Mouse (Mus musculus): Measurements from ENCODE around the gene F2. TPM values are rescaled to one million over a fixed set of nuclear protein-coding genes. Genes with fewer than 3 reads are reported as not detected.

F2 gene
- polyA plus RNA-seq, 1 experiment from 2014 or later, result 1.8 TPM

DNA sequence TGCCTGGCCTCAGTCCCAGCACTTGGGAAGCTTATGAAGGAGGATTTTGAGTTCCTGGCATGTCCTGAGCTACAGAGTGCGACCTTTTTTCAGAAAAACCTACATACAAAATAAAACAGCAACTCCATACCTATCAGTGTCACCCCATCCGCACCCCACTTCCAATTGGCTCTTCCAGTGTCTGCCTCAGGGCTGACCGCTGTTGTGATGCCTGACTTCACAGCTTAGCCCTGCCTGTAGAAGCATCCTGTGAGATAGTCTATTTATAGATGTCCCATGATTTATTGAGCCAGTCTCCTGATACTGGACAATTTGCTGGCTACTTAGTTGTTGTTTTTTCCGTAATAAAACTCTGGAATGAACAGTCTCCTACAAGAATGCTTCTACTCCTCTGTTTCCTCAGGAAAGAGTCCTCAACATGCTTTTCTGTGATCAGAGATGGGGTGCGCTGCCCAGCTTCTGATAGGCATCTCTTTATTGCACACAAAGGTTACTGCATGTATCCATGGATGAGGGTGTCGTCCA lies 30.2 kb upstream of the F2 start:
- 73% methylated on average over 6 of the region's 6 CpGs for WGBS
- no peak for ATAC-seq (ENCODE audit: low FRiP score, low TSS enrichment)
- Histone ChIP-seq H3K36me3 (ENCODE audit: insufficient read depth, low read length) (peaks cover 69% of the 10 kb centered on the region), H3K27me3 (ENCODE audit: insufficient read depth, low read length) (no peaks in the 10 kb centered on the region), H3K4me2 (replicated peaks; ENCODE audit: low read depth, low read length) (no peak overlapping the region), H3K4me3 (ENCODE audit: low read length) (no peak overlapping the region), H3K9ac (replicated peaks; ENCODE audit: low read length) (no peak overlapping the region), H3K27ac (ENCODE audit: low read length) (no peak overlapping the region), H3K4me1 (ENCODE audit: insufficient read depth, low read length) (no peaks in the 10 kb centered on the region), H3K9me3 (ENCODE audit: low read length) (no peaks in the 10 kb centered on the region)

DNA sequence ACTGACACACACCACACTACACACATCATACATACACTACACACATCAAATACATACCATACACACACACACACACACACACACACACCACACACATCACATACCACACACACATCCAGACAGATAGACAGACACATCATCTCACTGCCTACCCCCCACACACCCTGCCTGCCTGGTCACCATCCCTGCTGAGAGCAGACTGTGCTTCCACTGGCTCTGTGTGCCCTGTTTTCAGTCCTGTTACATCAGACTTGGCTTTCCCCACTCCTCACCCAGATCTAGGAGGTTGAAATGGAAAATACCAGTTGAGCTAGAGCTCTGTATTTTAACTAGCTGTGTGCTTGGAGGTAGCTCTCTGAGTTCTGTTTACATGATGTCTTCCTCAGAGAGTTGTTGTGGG lies 28.6 kb upstream of the F2 start:
- no peaks in the 10 kb centered on the region for H3K27me3 ChIP-seq (ENCODE audit: insufficient read depth, low read length)
- ATAC-seq (ENCODE audit: low FRiP score, low TSS enrichment), result no peak
- H3K27ac ChIP-seq (ENCODE audit: low read length), result no peak overlapping the region
- no peaks in the 10 kb centered on the region for H3K9me3 ChIP-seq (ENCODE audit: low read length)
- no peak overlapping the region for H3K4me3 ChIP-seq (ENCODE audit: low read length)
- no peak overlapping the region for H3K9ac ChIP-seq (replicated peaks; ENCODE audit: low read length)
- no peaks in the 10 kb centered on the region for H3K4me1 ChIP-seq (ENCODE audit: insufficient read depth, low read length)
- H3K36me3 ChIP-seq (ENCODE audit: insufficient read depth, low read length), result peaks cover 61% of the 10 kb centered on the region
- no peak overlapping the region for H3K4me2 ChIP-seq (replicated peaks; ENCODE audit: low read depth, low read length)

DNA sequence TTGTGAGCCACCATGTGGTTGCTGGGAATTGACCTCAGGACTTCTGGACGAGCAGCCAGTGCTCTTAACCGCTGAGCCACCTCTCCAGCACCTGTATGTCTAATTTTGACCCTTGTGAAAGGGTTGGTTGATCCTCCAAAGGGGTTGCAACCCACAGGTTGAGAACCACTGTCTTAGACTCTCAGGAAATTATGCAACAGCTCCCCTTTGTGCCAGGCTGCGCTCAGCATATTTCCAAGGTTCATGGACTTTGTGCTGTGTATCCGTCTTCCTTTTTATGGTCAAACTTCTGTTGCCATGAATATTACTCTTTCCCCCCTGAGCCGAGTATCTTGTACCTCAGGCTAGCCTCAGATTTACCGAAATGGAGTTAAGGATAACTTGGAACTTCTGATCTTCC lies 24.8 kb upstream of the F2 start:
- 92% methylated on average over 6 of the region's 6 CpGs for WGBS
- no peak overlapping the region for H3K9ac ChIP-seq (replicated peaks; ENCODE audit: low read length)
- no peak overlapping the region for H3K4me3 ChIP-seq (ENCODE audit: low read length)
- H3K9me3 ChIP-seq (ENCODE audit: low read length), result no peaks in the 10 kb centered on the region
- no peaks in the 10 kb centered on the region for H3K27me3 ChIP-seq (ENCODE audit: insufficient read depth, low read length)
- H3K36me3 ChIP-seq (ENCODE audit: insufficient read depth, low read length), result peaks cover 57% of the 10 kb centered on the region
- H3K4me1 ChIP-seq (ENCODE audit: insufficient read depth, low read length), result no peaks in the 10 kb centered on the region
- H3K27ac ChIP-seq (ENCODE audit: low read length), result no peak overlapping the region
- no peak for ATAC-seq (ENCODE audit: low FRiP score, low TSS enrichment)
- H3K4me2 ChIP-seq (replicated peaks; ENCODE audit: low read depth, low read length), result no peak overlapping the region

DNA sequence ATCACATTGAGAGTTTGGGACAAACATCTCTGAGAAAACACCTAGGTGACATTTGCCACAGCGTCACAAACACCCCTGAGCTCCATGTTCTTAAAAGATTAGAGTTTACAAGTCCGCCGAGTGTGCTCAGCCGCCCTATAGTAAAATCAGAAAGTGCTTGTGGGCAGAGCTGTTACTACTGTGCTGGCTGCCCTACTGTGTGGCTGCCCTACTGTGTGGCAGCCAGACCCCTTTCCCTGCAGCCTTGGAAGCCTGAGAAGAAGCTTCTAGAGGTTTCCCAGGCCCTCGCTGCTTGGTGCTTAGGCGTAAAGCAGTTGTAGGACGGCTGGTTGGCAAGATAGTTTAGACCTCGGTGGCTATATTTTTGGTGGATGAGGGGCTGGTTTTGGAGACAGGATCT lies 23.4 kb upstream of the F2 start:
- Histone ChIP-seq H3K4me2 (replicated peaks; ENCODE audit: low read depth, low read length) (no peak overlapping the region), H3K27me3 (ENCODE audit: insufficient read depth, low read length) (no peaks in the 10 kb centered on the region), H3K27ac (ENCODE audit: low read length) (no peak overlapping the region), H3K36me3 (ENCODE audit: insufficient read depth, low read length) (peaks cover 60% of the 10 kb centered on the region), H3K9ac (replicated peaks; ENCODE audit: low read length) (no peak overlapping the region), H3K4me3 (ENCODE audit: low read length) (no peak overlapping the region), H3K4me1 (ENCODE audit: insufficient read depth, low read length) (no peaks in the 10 kb centered on the region), H3K9me3 (ENCODE audit: low read length) (no peaks in the 10 kb centered on the region)
- WGBS, result 98% methylated on average over 8 of the region's 8 CpGs
- ATAC-seq (ENCODE audit: low FRiP score, low TSS enrichment), result no peak

DNA sequence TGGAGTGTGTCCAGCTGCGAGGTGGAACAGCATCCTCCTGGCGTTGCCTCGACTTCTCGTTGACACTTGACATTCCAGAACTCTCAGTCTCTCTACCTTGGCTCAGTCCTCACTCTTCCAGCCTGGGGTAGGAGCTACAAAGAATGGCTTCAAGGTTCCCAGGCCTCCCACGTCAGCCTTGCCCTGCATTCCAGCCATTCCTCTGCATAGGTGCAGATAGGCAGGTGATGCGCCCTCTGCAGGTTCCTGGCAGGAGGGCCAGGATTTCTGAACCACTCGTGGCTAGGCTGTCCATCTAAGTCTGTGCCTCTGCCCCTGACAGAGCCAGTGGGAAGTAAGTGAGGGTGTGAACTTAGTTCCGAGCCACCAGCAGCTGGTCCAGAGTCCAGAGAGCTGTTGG lies 20.6 kb upstream of the F2 start:
- Histone ChIP-seq H3K27ac (ENCODE audit: low read length) (no peak overlapping the region), H3K9ac (replicated peaks; ENCODE audit: low read length) (no peak overlapping the region), H3K36me3 (ENCODE audit: insufficient read depth, low read length) (peaks cover 48% of the 10 kb centered on the region), H3K4me2 (replicated peaks; ENCODE audit: low read depth, low read length) (no peak overlapping the region), H3K27me3 (ENCODE audit: insufficient read depth, low read length) (no peaks in the 10 kb centered on the region), H3K4me3 (ENCODE audit: low read length) (no peak overlapping the region), H3K9me3 (ENCODE audit: low read length) (no peaks in the 10 kb centered on the region), H3K4me1 (ENCODE audit: insufficient read depth, low read length) (peaks cover 15% of the 10 kb centered on the region)
- ATAC-seq (ENCODE audit: low FRiP score, low TSS enrichment), result no peak
- 77% methylated on average over 8 of the region's 8 CpGs for WGBS

DNA sequence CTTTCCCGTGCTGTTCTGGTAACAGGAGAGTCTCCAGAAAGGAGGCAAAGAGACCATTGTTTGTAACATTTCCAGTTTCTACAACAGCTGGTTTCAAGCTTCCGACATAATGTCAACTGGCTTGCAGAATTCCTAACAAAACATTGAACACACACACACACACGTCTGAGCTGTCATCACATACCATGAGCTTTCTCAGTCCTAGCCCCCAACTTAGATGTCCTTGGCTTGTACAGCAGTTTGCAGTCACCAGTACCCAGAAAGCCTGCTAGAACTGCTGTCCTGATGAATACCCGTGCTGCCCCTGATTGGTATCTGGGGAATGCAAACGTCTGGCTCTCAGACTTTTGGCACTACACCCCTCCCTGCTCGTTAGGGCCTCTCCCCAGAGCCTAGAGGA lies 19.6 kb upstream of the F2 start:
- Histone ChIP-seq H3K27ac (ENCODE audit: low read length) (no peak overlapping the region), H3K9ac (replicated peaks; ENCODE audit: low read length) (no peak overlapping the region), H3K4me1 (ENCODE audit: insufficient read depth, low read length) (peaks cover 24% of the 10 kb centered on the region), H3K9me3 (ENCODE audit: low read length) (no peaks in the 10 kb centered on the region), H3K4me2 (replicated peaks; ENCODE audit: low read depth, low read length) (no peak overlapping the region), H3K27me3 (ENCODE audit: insufficient read depth, low read length) (no peaks in the 10 kb centered on the region), H3K4me3 (ENCODE audit: low read length) (no peak overlapping the region), H3K36me3 (ENCODE audit: insufficient read depth, low read length) (peaks cover 41% of the 10 kb centered on the region)
- ATAC-seq (ENCODE audit: low FRiP score, low TSS enrichment), result no peak
- WGBS, result 70% methylated on average over 6 of the region's 6 CpGs

DNA sequence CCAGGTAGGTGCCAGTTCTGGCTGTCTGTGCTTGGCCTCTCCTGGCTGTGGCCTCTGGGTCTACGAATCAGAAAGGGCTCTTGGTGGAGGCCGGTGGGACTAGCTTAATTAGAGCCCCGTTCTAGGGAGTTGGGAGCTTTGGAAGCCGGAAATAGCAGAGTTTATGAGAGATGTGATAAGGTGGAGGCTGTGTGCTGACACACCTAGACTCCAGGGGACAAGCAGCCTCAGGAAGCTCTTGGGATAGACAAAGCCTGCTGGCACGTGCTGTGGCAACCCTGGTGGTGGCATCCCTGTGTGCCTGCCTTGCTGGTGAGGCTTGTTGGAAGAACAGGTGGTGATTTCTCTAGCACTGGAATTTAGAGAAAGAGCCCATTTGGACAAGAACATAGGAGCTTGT lies 19.2 kb upstream of the F2 start:
- Histone ChIP-seq H3K27ac (ENCODE audit: low read length) (no peak overlapping the region), H3K4me2 (replicated peaks; ENCODE audit: low read depth, low read length) (no peak overlapping the region), H3K9me3 (ENCODE audit: low read length) (no peaks in the 10 kb centered on the region), H3K4me3 (ENCODE audit: low read length) (no peak overlapping the region), H3K4me1 (ENCODE audit: insufficient read depth, low read length) (peaks cover 27% of the 10 kb centered on the region), H3K36me3 (ENCODE audit: insufficient read depth, low read length) (peaks cover 40% of the 10 kb centered on the region), H3K9ac (replicated peaks; ENCODE audit: low read length) (no peak overlapping the region), H3K27me3 (ENCODE audit: insufficient read depth, low read length) (no peaks in the 10 kb centered on the region)
- no peak for ATAC-seq (ENCODE audit: low FRiP score, low TSS enrichment)
- WGBS, result 80% methylated on average over 5 of the region's 5 CpGs

DNA sequence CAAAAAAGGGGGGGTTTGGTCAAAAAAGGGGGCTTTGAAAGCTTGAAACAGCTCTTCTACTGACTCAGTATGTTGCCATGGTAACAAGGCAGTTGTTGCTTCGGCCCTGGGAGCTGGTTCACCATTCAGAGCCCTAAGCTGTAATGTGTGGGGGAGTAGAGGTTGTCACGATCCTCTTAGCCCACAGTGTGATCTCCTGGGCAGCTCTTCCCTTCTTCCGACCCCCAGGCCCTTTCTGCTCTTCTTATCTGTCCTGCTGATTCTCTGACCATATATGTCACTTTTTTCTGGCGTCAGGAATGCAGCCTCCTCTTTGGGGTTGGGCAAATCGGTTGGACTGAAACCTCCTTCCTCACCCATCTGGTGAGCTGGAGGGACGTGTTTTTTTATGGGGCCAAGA lies 16.6 kb upstream of the F2 start:
- Histone ChIP-seq H3K9me3 (ENCODE audit: low read length) (no peaks in the 10 kb centered on the region), H3K4me1 (ENCODE audit: insufficient read depth, low read length) (peaks cover 35% of the 10 kb centered on the region), H3K36me3 (ENCODE audit: insufficient read depth, low read length) (peaks cover 31% of the 10 kb centered on the region), H3K4me3 (ENCODE audit: low read length) (no peak overlapping the region), H3K27me3 (ENCODE audit: insufficient read depth, low read length) (no peaks in the 10 kb centered on the region), H3K4me2 (replicated peaks; ENCODE audit: low read depth, low read length) (0 out of 2 replicates have a peak overlapping the region, but pooled peaks have one; percentile 9), H3K9ac (replicated peaks; ENCODE audit: low read length) (no peak overlapping the region), H3K27ac (ENCODE audit: low read length) (no peak overlapping the region)
- 32% methylated on average over 6 of the region's 6 CpGs for WGBS
- no peak for ATAC-seq (ENCODE audit: low FRiP score, low TSS enrichment)

DNA sequence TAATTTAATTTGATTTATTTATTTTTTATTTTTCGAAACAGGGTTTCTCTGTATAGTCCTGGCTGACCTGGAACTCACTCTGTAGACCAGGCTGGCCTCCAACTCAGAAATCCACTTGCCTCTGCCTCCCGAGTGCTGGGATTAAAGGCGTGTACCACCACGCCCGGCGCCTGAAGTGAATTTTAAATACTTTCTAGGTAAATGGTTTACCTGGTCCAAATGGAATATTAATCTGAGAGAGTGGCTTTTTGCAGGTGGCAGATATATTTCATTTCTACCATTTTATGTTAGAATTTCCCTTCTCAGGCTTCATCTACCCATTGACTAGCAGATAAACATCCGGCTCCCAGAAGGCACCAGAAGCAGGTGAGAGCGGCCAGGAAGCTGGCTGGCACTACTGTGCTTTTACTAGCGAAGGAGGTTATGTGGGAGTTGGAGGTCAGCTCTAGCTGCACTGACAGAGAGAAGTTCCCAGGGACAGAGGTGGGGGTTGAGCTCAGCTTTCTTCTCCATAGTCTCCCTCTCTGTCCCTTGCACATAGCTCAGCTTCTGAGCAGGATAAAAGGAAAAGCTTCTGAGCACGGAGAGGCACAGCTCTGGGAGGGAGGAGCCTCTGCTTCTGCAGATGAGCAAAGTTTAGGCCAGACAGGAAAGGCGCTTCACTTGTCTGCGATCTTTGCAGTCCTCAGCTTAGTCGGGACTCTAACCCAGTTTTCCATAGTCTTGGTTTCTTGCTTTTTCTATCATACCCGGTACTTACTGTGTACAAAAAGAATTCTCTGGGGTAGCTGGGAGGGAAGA lies 15.4 kb upstream of the F2 start:
- H3K4me2 ChIP-seq (replicated peaks; ENCODE audit: low read depth, low read length), result peak overlapping the region; percentile 22
- H3K9me3 ChIP-seq (ENCODE audit: low read length), result no peaks in the 10 kb centered on the region
- H3K9ac ChIP-seq (replicated peaks; ENCODE audit: low read length), result peak overlapping the region; percentile 28
- no peak overlapping the region for H3K4me3 ChIP-seq (ENCODE audit: low read length)
- ATAC-seq (ENCODE audit: low FRiP score, low TSS enrichment), result no peak
- no peaks in the 10 kb centered on the region for H3K27me3 ChIP-seq (ENCODE audit: insufficient read depth, low read length)
- H3K27ac ChIP-seq (ENCODE audit: low read length), result peak overlapping the region; percentile 64
- H3K4me1 ChIP-seq (ENCODE audit: insufficient read depth, low read length), result peaks cover 35% of the 10 kb centered on the region
- H3K36me3 ChIP-seq (ENCODE audit: insufficient read depth, low read length), result peaks cover 38% of the 10 kb centered on the region
- WGBS, result 67% methylated on average over 14 of the region's 14 CpGs

DNA sequence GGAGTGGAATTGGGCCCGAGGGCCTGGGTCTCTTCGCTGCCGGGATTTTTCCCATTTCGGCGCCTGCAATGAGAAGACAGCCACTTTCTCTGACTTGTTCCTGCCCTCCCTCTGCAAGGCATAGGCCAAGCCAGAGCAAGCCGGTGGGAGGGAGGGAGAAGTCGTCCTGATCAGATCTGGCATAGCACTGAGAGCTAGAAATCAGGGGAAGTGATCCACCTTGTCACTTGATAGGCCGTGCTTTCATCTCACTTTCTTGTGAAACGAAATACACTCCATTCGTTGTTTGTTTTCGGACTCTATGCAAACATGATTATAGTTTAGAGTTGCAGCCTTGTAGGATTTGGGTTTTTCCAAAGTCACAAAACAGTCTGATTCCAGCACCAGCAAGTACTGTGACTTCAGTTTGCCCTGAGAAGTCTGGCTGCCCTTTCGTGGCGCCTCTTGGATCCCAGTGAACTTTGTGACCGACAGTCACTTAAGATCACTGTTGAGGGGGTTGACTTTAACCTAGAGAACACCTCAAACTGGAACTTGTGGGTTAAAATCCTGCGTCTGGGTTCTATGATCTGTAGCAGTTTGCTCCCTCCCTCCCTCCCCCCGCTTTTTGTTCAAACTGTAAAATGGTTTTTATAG lies 14.3 kb upstream of the F2 start:
- Histone ChIP-seq H3K27ac (ENCODE audit: low read length) (peak overlapping the region; percentile 86), H3K4me1 (ENCODE audit: insufficient read depth, low read length) (peaks cover 35% of the 10 kb centered on the region), H3K27me3 (ENCODE audit: insufficient read depth, low read length) (no peaks in the 10 kb centered on the region), H3K9me3 (ENCODE audit: low read length) (no peaks in the 10 kb centered on the region), H3K4me2 (replicated peaks; ENCODE audit: low read depth, low read length) (peak overlapping the region; percentile 82), H3K36me3 (ENCODE audit: insufficient read depth, low read length) (peaks cover 42% of the 10 kb centered on the region), H3K4me3 (ENCODE audit: low read length) (peak overlapping the region; percentile 85), H3K9ac (replicated peaks; ENCODE audit: low read length) (peak overlapping the region; percentile 79)
- peak; percentile 62 for ATAC-seq (ENCODE audit: low FRiP score, low TSS enrichment)
- WGBS, result 11% methylated on average over 16 of the region's 16 CpGs
